Mouse (Mus musculus) heart, adult 2 months (tissue): ENCODE data around the gene Uvssa.

ENCODE experiments used
- CTCF ChIP-seq: fragments of 200-600 bp; IDR thresholded peaks from 2 replicates; pipeline ENCODE4 v1.8.1; 2022; ENCODE audit warnings: antibody characterized with exemption, mild to moderate bottlenecking, moderate library complexity
- EP300 ChIP-seq: fragments of 200-500 bp; IDR thresholded peaks from 2 replicates; pipeline ENCODE4 v1.6.1; 2011; ENCODE audit warnings: low read depth, low read length, control low read depth; ENCODE audit not compliant: insufficient read depth
- POLR2A ChIP-seq: fragments of 200-500 bp; IDR thresholded peaks from 2 replicates; pipeline ENCODE4 v1.6.1; 2011; ENCODE audit warnings: mild to moderate bottlenecking, low read depth, low read length, control low read depth; ENCODE audit not compliant: insufficient read depth

DNA sequence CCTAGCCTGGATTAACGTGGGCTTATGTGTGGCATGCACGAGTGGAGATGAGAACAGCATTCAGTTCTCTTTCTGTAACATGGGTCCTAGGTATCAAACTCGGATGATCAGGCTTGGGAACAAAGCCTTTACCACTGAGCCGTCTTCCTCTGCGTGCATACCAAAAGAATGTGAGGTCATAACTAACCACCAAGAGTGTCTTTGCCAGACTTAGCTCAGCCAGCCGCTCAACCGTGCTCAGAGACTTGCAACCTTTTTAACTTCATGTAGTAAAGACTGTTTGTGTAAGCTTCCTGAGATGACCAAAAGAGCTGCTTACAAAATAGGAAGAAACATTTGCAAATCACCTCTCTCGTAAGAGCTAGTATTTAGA, 26.1 kb upstream of the Uvssa start:
- TF ChIP-seq POLR2A (no peak), CTCF (no peak), EP300 (no peak)
